Mouse (Mus musculus): ENCODE data around the gene Lrig1.
"Not testable (repeated sequence)": the region's sequence is repeated elsewhere in the genome, so short reads cannot be mapped to it uniquely, and the experiment has no call there.

Gene Lrig1

DNA sequence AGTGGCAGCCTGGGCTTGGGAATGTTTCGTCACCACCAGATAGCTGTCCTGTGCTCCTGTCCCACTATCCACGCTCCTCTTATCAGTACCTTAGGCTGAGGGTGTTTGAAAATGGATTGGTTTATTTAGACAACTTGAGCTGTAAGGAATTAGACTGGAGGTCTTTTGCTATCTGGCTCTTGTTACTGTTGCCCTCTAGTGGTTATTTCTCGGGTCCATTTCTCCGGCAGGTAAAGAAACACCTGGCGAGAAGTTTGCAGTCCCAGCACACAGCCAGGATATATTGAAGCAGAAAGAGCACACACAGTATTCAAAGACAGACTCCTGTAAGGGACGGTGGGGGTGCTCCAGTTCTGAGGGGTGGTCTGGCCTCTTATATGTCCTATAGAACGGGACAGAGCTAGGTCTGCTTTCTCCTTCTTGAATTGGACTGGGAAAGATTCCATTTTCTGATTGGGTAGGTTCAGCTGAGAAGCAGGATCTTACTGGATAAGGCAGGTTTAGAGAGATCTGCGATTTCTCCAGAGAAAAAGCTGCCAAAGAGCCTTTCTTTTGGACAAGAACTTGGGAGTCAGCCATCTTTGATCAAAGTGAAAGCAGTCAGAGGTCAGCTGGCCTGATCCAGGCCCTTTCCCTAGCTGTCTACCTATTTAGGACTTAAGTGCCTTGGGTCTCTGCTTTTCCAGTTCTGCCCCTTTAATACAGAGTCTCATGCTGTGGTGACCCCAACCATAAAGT is 136.6 kb downstream of the Lrig1 start:
- no peak for DNase-seq

- no peak for DNase-seq
Observed at GRCm38 (mm10) chr6:94561346-94561745, 138.6 kb downstream of the Lrig1 start.

GRCm38 (mm10) chr6:94560896-94561295 is 139.1 kb downstream of the Lrig1 start:
- DNase-seq: no peak

- not testable (repeated sequence) for DNase-seq
Observed at GRCm38 (mm10) chr6:94558603-94559002, 141.4 kb downstream of the Lrig1 start.
